Mouse (Mus musculus): ENCODE measurements around the gene Btbd35f17. TPM values are rescaled to one million over a fixed set of nuclear protein-coding genes. Genes with fewer than 3 reads are reported as not detected.
"Not testable (repeated sequence)": the region's sequence is repeated elsewhere in the genome, so short reads cannot be mapped to it uniquely, and the experiment has no call there.

The Btbd35f17 gene
- not detected in 2 replicates for polyA plus RNA-seq (2014; fragmentation: Nextera tagmentation; extraction: Ambion mirVana)

DNA sequence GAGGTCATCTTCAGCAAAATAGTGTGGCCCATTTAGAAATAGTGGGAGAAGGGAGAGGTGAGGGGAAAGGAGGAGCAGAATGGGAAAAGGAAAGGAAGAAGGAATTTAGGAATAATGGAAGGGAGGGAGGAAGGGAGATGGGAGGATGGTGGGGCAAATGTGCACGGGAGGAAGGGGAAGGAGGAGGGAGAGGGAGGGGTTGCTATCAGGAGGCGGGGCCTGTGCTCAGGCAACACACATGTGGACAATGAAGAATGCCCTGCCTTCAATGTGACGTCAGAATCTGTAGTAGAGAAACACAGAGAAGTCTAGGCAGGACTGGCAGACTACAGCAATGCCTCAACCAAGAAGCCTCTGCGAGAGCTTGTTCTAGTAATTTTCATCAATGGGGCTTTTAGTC, at the start of gene Btbd35f17:
Btbd35f17 (plus strand) TSS at position 301 of the 400 bp plus-strand sequence.
- not testable (repeated sequence) for H3K9me3 ChIP-seq (ENCODE audit: control insufficient read depth, low read length); H3K4me3 ChIP-seq (ENCODE audit: control insufficient read depth in 1 of 2, insufficient read depth in 1 of 2, low read depth in 1 of 2, low read length in 2 of 2); H3K36me3 ChIP-seq (ENCODE audit: control insufficient read depth, insufficient read depth, low read length); H3K27ac ChIP-seq (replicated peaks in 1 of 2; ENCODE audit: control insufficient read depth in 1 of 2, insufficient read depth in 1 of 2, low read depth in 2 of 2, low read length in 2 of 2); H3K27me3 ChIP-seq (ENCODE audit: control insufficient read depth, insufficient read depth, low read length); H3K4me1 ChIP-seq (ENCODE audit: control insufficient read depth in 2 of 2, insufficient read depth in 2 of 2, low read length in 2 of 2); H3K4me2 ChIP-seq (ENCODE audit: low read length); ATAC-seq (ENCODE audit: insufficient number of reproducible peaks, insufficient read depth, low FRiP score, low read depth); H3K9ac ChIP-seq (ENCODE audit: low read length)
- WGBS = 81% methylated on average over 1 of the region's 4 CpGs

Other genes starting within 250 kb of the Btbd35f17 start
- gene Btbd35f28, start 174.1 kb upstream of the Btbd35f17 start, polyA plus RNA-seq (2014; fragmentation: Nextera tagmentation; extraction: Ambion mirVana) = not detected in 2 replicates
- not detected in 2 replicates for gene Btbd35f20, start 79.4 kb upstream of the Btbd35f17 start, polyA plus RNA-seq (2014; fragmentation: Nextera tagmentation; extraction: Ambion mirVana)